Mouse (Mus musculus) monocyte, adult 2 months (primary cell): Measurements from ENCODE around the gene Rrh.
A peak's percentile ranks its signal among the peaks of the same experiment; 100 is the strongest.

Experiments used
- DNase-seq, 2 experiments: peaks; one replicate each; pipeline ENCODE4 v3.0.0; 2022; ENCODE audit warnings: low spot score in 2 of 2, low read depth in 1 of 2

The Rrh gene

DNA sequence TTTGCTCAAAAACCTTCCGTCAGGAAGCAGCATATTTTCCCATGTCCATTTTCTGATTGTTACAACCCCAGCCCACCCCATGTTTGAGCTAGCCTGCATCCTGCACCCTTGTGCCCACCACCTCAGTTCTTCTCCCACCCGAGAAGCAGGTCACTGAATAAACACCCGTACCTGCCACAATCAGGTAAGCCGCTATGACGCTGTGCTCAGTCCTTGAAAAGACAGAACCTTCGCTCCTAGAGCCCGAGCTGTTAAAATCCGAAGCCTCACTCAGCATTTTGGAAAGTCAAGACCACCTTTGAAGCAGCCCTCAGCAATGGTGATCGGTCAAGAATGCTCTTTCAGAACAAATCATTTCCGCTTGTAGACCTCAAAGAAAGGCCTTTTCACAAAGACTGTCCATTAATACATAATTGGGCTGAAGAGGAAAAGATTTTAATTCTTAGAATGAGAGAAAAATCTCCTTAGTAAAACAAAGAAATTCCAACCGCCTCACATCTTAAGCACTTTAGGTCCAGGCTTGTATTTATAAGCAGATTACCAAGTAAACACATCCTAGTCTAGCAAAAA, at the start of gene Rrh:
Gene Rrh (minus strand): TSS at position 382 of the 570 bp plus-strand sequence.
- DNase-seq = no peak

DNA sequence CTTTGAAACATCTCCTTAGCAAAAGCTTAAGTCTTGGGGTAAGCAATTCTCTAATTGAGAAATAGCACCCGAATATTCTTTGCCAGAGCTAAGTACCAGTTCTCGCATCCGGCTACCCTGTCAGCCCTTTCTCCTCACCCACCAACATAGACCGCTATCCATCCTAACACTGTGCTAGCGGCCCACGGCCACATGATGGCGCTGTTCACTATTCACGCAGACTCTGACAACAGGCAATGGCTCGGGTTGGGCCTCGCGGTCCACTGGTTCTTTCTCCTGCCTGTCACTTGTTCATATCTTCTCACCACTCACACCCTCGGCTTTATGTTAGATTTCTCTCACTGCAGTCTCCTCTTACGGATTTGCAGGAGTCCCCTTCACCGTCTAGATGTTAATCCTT, 41.3 kb upstream of the Rrh start:
- peak in 1 of 2 experiments; percentile 16 for DNase-seq

DNA sequence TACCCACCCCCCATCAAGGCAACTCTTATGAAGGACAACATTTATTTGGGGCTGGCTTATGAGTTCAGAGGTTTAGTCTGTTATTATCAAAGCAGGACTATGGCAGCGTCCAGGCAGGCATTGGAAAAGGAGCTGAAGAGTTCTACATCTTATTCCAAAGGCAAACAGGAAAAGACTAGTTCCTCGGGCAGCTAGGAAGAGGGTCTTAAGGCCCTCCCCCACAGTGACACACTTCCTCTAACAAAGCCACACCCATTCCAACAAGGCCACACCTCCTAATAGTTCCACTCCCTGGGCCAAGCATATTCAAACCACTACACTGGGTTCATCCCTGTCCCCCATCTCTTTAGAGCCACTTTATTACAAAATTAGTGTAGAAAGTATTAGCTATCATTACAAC, 40.2 kb upstream of the Rrh start:
- DNase-seq = no peak

DNA sequence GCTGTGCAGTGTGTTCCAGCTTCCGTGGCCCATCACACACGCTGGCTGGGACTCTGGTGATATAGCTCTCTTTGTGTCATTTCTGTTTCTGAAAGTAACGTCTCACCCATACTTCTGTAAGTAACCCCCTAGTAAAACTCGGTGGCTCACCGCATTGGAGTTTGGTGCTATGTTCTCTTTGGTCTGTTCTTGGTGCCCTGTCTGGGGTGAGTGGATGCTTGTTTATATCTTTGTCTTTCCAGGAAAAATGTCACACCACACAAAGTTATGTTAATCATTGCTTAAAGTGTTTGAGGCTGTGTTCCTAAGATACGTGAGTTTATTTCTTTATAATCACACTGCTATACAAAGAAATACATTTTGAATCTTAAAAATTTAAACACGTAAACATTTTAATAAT, 24.5 kb upstream of the Rrh start:
- DNase-seq = no peak

DNA sequence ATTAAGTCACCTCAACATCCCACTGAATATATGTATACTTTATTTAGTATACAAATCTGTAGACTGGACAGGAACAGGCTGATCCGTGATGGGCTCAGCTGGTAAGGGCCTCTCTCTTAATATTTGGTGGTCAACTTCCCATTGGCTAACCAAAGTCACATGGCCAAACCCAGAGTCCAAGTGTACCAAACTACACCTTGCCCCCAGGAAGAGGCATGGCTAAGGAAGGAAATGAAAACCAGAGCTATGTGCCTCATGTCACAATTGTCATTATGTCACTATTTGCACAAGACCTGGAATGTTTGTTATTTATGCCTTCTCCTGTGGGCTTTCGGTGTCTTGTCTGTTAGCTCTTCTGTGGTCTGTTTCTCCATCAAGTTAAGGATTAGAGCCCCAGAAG, 23.5 kb upstream of the Rrh start:
- no peak for DNase-seq

DNA sequence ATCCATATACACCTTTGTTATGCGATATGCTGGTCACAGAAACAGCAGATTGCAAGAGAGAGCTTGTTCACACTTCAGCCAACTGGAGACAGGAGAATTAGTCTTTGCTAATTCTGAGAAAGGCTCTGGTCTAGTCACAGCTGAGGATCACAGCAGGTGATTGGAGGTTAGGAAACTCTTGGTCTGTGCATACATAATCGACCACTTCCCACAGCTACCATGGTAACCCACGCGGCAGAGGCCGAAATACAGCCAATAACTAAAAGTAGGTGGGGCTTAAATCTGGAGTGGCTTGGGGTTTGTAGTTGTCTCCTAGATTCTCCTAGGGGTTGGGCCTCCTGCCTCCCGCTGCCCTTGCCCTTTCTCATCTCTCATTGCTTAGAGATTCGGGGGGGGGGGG, 15.6 kb upstream of the Rrh start:
- no peak for DNase-seq

DNA sequence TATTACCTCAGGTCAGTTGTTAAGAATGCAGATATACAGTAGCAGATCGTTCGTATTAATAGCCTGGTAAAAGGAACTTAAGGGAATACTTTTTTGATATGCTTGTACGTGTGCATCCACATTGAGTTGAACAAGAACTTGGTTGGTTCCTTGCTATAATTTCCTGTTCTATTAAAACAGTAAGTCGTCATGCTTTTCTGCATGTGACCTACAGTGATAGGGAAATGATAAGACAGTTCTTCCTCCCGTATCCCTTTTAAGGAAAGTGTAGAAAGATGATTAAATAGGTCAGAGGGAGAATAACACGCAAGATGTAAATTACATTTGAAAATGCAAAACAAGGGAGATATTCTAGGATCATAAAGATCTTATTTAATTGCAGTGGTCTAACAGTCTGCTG, 14.6 kb upstream of the Rrh start:
- no peak for DNase-seq

DNA sequence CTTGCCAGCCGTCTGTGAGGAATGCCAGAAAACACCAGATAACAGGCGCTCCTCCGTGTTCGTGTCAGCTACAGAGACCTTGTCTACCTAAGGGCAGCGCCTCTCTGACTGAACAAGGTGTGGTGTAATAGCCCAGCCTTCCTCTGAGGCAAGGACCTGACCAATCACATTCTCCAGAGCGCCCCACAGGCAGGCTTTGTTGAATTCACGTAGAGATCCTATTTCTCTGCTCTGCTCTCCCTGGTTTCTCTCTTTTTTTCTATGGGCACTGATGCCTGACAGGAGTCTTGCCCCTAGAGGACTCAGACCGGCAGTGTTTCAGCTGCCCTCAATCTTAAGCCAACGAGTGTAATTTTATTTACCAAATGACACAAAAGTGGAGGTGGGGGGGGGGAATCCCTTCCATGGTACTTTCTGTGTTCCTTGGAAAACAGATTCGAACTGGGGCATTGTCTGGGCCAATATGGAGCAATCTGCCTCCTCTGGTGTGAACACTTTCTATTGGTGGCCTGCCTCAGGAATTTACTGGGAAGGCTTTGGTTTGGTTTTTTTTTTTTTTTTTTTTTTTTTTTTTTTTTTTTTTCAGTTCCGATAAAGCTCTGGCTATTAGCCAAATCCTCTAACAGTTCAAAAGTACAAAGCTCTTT, 13.8 kb upstream of the Rrh start:
- DNase-seq = no peak

DNA sequence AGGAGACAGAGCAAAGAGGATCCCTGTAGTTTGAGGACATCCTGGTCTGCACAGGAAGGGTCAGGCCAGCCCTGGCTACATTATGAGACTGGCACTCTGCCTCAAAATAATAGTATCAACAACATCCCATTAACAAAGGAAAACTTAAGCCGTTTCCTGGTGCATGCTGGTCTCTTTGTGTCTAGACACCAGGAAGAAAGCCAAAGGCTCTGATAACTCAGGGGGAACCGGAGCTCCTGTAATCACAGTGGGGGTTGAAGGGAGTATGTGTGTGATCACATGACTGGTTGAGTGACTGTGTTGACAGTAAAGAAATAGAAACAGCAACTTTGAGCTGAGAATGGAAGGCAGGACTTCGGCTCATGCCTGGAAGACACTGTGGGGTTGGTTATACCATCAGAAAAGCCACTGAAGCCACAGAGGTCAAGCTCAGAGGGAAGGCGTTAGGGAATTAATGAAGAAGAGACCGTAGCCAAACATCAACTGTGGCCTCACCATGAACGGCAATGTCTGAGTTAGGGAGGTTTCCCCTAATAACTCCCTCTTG, 13.1 kb upstream of the Rrh start, which contains the start of gene Cfi:
Gene Cfi (plus strand): TSS at position 497 of the 547 bp plus-strand sequence.
- no peak for DNase-seq

DNA sequence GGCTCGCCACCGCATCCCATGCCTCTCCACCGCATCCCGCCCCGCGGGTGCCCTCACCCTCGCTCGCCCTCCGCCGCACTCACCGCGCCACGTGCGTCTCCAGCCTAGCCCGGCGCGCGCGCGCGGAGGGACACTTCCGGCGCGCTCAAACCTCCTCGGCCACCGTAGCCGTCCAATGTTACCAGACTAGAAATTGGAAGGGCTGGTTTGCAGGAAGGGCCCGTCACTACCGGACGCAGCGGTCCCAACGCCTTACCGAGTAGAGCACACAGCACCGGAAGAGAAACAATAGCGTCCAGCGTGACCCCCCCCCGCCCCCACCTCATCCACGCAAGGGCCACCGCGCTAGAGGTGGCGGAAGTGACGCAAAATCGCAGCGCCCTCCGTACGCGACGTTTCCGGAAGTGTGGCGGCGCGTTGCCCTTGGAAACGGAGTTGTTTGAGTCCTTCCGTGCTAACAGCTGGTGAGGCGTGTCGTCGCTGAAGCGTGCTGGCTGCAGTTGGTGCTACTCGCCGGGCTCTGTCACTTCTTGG, 8.7 kb upstream of the Rrh start, which contains the start of gene Gar1:
Gene Gar1 (minus strand): TSS at position 362 of the 534 bp plus-strand sequence.
- DNase-seq = peak; percentile 78 to 89

DNA sequence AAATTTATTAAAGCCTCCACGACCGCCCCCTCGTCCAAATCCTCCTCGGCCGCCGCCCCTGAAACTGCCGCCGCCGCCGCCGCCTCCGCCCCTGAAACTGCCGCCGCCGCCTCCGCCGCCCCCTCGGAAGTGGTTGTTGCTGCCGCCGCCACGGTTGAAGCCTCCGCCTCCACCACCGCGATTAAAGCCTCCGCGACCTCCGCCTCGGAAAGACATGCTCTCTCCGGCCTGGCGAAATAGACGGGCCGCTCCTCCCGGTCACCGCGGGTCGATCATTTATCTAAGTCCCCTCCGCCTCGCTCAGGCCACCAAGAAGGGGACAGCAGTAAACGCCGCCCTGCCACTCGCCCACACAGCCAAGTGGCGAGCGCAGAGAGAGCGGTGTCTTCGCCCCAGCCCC, 8.2 kb upstream of the Rrh start:
- peak in 1 of 2 experiments; percentile 2 for DNase-seq

DNA sequence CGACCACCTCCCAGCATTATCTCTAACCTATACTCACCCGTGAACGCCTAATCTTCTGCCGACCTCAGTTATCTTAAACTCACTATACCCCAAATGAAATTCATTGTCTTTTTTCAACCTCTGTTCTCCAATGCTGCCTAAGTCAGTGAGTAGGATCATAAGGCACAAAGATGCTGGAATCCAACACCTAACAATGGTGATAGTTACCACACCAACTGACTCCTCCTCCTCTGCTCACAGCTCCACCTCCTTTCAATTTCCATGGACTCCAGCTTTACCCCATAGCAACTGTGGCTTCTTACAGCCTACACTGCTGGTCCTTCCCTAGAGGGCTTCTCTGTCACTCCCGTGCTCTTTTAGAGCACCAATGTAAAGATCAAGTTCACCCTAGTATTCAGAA, 5.3 kb upstream of the Rrh start:
- DNase-seq = no peak

DNA sequence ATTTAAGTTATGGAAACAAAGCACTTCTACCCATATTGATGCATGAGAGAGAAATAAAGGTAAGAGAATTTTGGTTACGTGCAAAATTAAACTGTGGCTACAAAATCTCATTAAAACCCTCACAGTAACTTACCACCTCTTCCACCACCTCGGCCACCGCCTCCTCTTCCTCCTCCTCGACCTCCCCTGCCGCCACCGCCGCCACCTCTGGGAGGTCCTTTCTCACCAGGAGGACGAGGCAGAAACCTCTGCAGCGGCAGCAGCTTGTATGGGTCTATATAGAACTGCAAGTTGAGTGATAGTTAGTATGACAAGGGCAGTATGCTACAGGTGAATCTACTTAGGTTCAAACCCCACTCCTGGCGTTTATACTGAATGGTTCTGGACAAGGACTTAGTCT, 4.3 kb upstream of the Rrh start:
- no peak for DNase-seq

DNA sequence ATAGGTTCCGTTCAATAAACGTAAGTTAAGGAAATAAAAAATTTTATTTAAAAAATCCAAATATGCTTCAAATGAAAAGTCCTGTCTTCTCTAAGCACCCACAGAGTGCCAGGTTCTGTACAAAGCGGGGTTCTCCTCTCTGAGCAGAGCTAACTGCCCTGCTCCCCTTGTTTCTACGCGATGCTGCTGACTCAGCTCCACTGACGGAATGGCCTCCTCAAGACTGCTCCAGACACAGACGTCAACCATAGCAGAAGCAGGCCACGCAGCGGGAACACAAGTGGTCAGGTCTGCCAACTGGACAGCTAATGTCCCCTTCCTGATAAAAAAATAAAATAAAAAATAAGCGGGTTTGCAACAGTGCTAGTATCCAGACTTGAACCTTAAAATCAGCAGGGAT, 2.5 kb upstream of the Rrh start:
- no peak for DNase-seq

DNA sequence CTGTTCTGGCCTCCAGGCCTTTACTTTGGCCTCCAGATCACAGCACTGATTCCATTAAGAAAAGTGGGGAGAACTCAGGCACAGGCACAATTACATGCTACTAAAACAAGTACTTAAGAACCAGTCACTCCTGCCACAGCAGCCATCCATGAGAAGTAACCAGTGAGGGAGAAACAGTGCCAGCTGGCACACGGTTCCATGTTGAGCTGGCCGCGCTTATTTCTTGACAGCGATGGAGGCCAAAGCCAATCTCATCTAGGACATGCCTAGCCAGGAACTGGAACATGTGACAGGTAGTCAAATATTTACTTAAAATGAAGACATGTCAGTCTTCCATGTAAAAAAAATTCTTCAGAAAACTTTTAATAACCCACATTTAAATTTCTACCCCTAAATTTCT, 1.8 kb upstream of the Rrh start:
- no peak for DNase-seq

DNA sequence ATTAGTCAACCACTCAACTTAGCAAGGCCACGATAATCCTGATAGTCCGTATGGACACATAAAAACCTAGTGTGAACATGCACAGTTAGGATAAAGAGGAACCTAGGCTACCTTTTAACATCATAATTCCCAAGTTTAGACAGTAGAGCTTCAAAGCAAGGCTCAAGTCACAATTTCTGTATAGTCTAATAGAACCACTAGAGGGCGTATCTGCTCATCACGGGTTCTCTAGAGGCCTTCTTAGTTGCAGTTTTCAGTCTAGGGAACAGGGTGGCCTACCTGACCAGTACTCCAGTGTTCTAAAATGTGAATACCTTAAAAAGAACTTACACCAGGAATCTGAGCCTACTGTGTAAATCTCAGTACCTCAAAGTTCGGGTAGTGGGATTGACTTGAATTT, 906 bp upstream of the Rrh start:
- DNase-seq = no peak

DNA sequence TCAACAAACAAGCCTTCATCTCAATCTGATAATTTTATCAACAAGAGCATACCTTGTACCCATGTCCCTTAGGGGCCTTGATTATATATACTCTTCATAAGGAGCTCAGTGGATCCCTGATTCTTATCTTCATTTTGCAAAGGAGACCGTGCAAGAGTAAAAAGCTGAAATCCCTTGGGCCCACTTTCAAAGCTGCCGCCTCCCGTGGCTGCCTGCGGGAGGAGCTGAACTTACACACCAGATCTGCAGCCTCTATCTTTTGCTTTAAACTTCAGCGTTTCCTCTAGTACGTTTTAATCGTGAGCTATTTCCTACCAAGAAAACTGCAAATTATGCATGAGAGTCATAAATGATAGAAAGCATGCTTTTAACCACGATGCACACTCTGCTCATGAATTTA, 651 bp downstream of the Rrh start:
- no peak for DNase-seq

DNA sequence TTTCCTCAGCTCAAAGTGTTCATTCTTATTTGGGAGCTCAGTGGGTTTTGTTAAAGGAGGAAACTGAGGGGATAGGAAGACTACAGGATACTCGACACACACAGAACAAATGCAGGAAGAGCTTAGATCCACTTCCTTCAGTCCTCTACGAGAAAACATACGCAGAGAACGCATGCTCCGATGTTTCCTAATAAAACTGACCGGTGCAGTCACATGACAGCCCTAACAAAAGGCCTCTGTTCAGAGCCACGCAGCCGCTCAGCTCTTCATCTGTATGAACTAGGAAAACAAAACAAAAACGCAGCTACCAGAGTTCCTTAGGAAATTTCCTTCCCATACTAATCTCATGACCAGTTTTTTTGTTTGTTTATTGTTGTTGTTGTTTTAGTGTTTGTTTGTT, 1.5 kb downstream of the Rrh start:
- DNase-seq = no peak

DNA sequence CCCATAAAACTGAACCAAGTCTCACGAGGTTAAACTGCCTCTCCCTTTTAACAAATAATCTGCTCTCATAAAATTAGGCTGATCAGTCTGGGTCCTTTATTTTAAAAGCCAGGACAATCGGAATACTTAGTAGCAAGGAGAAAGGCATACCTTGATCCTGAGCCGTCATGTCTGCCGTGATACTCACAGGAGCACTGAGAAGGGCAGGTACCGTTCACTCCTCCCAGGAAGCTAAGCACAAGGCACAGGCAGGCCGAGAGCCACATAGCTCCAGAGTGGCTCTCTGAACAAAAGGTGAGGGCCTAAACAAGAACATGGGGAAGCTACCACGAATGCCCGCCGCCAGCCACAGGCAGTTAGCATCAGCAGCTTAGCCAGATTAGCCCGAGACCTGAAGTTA, 18.6 kb downstream of the Rrh start, which contains the start of gene Lrit3:
Gene Lrit3 (minus strand): TSS at position 266 of the 400 bp plus-strand sequence.
- no peak for DNase-seq

DNA sequence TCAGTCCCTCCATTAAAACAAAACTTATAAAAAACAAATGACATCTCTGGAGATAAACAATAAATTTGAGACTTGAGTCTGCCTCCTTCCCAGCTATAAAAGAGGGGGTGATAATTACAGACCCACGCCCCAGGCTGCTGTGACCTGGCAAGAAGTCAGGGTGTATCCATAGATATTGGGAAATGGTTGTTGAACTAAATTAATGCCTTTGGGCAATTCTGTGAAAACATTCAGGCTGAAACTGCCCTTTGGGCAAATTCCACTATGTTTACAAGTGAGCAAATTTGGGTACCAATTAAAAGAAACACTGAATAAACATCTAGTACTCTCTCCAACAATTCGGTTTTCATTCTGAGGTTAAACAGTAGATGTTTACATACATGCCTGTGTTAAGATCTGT, 23.4 kb downstream of the Rrh start:
- DNase-seq = no peak

DNA sequence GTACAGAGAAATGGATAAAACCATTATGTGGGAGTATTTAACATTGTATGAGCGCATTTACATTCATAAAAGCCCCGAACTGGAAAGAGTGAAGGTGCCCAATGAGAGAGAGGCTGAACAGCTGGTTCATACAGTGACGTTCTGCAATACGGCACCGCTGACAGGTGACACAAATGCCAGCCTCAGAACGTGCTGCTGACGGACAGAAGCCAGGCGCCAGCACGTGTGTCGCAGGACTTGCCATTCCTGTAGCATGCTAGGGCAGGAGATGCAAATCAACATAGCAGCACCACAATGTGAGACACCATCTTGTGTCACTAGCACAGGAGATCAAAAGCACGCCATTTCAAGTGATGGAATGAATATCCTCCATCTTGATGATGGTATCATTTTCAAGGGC, 23.8 kb downstream of the Rrh start:
- DNase-seq = no peak

DNA sequence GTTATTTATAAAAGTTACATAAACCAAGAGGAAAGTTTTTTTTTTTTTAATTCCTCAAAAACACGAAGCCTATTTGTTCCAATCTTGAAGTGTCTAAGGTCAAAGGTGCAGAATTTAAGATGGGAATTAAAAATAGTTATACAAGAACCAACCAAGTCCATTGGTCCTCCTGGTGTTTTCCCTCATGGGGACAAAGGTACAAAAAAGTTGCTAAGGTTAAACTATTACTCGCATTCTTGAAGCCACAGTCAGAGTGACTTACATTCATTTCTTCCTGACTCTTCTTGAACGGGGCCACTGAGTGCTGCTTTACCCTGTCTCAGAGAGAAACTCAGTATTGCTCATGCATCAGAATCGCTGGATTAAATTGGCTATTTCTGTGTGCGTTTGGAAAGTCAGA, 25.0 kb downstream of the Rrh start:
- no peak for DNase-seq

DNA sequence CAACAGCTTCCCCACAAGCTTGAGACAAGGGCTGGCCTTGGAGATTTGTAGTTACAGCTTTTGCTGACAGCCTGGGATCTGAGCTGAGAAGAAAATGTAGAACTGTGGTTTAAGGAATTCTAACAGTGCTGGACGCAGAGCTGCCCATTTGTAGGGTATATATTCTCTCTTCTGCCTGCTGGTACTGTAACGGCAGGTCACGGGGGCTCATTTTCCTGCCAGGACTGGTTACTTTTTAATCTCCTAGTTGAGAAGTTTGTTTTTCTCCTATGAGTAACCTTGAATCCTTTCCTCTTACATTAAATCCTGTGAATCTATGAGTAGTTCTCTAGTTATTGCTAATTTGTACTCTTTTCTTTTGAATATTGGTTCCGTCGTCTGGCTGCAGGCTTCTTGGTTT, 28.6 kb downstream of the Rrh start:
- DNase-seq = no peak
